8 mouse cellular contexts compared by ENCODE assay signal in genomic region chr12:71217866-71218522, GRCm38 (mm10).
DNase-seq lines count a peak whose midpoint lies in the region; ATAC-seq and TF ChIP-seq lines count a peak whose summit lies in the region.

No protein-coding gene starts in this region.

- WGBS in forebrain, postnatal 0 days, result 62% methylated on average over 6 of the region's 6 CpGs
- WGBS in forebrain, embryonic 15.5 days, result 71% methylated on average over 6 of the region's 6 CpGs
- WGBS in heart, embryonic 12.5 days, result 50% methylated on average over 6 of the region's 6 CpGs

- no peak overlapping the region for H3K4me2 ChIP-seq in forebrain, postnatal 0 days (ENCODE audit: low read depth)
- no peak overlapping the region for H3K4me2 ChIP-seq in forebrain, embryonic 15.5 days (replicated peaks)
- no peak overlapping the region for H3K4me2 ChIP-seq in heart, embryonic 12.5 days

- no peaks in the 10 kb centered on the region for H3K4me1 ChIP-seq in forebrain, postnatal 0 days (ENCODE audit: insufficient read depth)
- peaks cover 5% of the 10 kb centered on the region; the same call in 1 of the 2 replicates for H3K4me1 ChIP-seq in forebrain, embryonic 15.5 days
- peaks cover 14% of the 10 kb centered on the region for H3K4me1 ChIP-seq in heart, embryonic 12.5 days (replicated peaks)

- no peak overlapping the region for H3K27ac ChIP-seq in forebrain, postnatal 0 days (ENCODE audit: low read depth, low read length)
- no peak overlapping the region for H3K27ac ChIP-seq in forebrain, embryonic 15.5 days (replicated peaks)
- peak overlapping the region; percentile 62 for H3K27ac ChIP-seq in heart, embryonic 12.5 days (ENCODE audit: poor library complexity, severe bottlenecking)

- H3K9ac ChIP-seq in forebrain, postnatal 0 days, result no peak overlapping the region
- no peak overlapping the region for H3K9ac ChIP-seq in forebrain, embryonic 15.5 days (replicated peaks)
- no peak overlapping the region for H3K9ac ChIP-seq in heart, embryonic 12.5 days

- no peak for TF ChIP-seq CTCF in forebrain, postnatal 0 days (IDR thresholded peaks at IDR 0.05; ENCODE audit: low read depth)

- ATAC-seq in forebrain, postnatal 0 days, result no peak
- ATAC-seq in forebrain, embryonic 15.5 days (replicated peaks), result no peak; the same call in 1 of the 2 replicates
- peak; percentile 82 for ATAC-seq in heart, embryonic 12.5 days (ENCODE audit: insufficient number of reproducible peaks, low FRiP score)

- H3K9me3 ChIP-seq in forebrain, postnatal 0 days (ENCODE audit: low read length), result no peaks in the 10 kb centered on the region
- H3K9me3 ChIP-seq in forebrain, embryonic 15.5 days, result no peaks in the 10 kb centered on the region
- peaks cover 2% of the 10 kb centered on the region; the same call in 1 of the 2 replicates for H3K9me3 ChIP-seq in heart, embryonic 12.5 days (replicated peaks)

- H3K36me3 ChIP-seq in forebrain, postnatal 0 days (ENCODE audit: insufficient read depth), result peaks cover 6% of the 10 kb centered on the region; the same call in 1 of the 2 replicates
- peaks cover 30% of the 10 kb centered on the region for H3K36me3 ChIP-seq in forebrain, embryonic 15.5 days
- peaks cover 41% of the 10 kb centered on the region for H3K36me3 ChIP-seq in heart, embryonic 12.5 days

- peak; percentile 21 for DNase-seq in forebrain, postnatal 0 days
- peak; percentile 3 for DNase-seq in retina, adult 2 months (ENCODE audit: low read depth, low spot score)
- no peak for DNase-seq in retina, embryonic 14.5 days (ENCODE audit: low spot score)
- DNase-seq in lung, postnatal 14 days, result peak; percentile 34
- no peak for DNase-seq in frontal cortex, postnatal 25 days (ENCODE audit: low spot score in 2 of 2)
- no peak for DNase-seq in layer of hippocampus, adult 8-10 months (ENCODE audit: low spot score in 2 of 2)

- no peaks in the 10 kb centered on the region for H3K27me3 ChIP-seq in forebrain, postnatal 0 days (ENCODE audit: insufficient read depth, low read length)
- no peaks in the 10 kb centered on the region for H3K27me3 ChIP-seq in forebrain, embryonic 15.5 days
- no peaks in the 10 kb centered on the region for H3K27me3 ChIP-seq in heart, embryonic 12.5 days (replicated peaks)

- no peak overlapping the region for H3K4me3 ChIP-seq in forebrain, postnatal 0 days (ENCODE audit: low read depth, low read length)
- no peak overlapping the region for H3K4me3 ChIP-seq in forebrain, embryonic 15.5 days
- no peak overlapping the region for H3K4me3 ChIP-seq in heart, embryonic 12.5 days

Comparison
In these comparisons a context has a peak if more than half of its experiments do, and no peak if none do; other contexts are left out.
1. DNase-seq: peak in forebrain, postnatal 0 days (single experiment), retina, adult 2 months (single experiment) and lung, postnatal 14 days (single experiment); none in retina, embryonic 14.5 days (single experiment), frontal cortex, postnatal 25 days (0 of 2) and layer of hippocampus, adult 8-10 months (0 of 2).